Mouse (Mus musculus): ENCODE measurements around the gene Apob. TPM values are rescaled to one million over a fixed set of nuclear protein-coding genes. Genes with fewer than 3 reads are reported as not detected.
A peak's percentile ranks its signal among the peaks of the same experiment; 100 is the strongest.
"Not testable (repeated sequence)": the region's sequence is repeated elsewhere in the genome, so short reads cannot be mapped to it uniquely, and the experiment has no call there.

Gene Apob
- polyA plus RNA-seq, 1 experiment from 2014 or later, result 0.58 TPM

GRCm38 (mm10) chr12:8020931-8021330 is 43.5 kb downstream of the Apob start:
- DNase-seq (ENCODE audit: low spot score) (no peak), ATAC-seq (replicated peaks; ENCODE audit: insufficient number of reproducible peaks, low FRiP score, low TSS enrichment, low read depth) (no peak)
- Histone ChIP-seq H3K9ac (replicated peaks; ENCODE audit: low read length) (no peak overlapping the region), H3K36me3 (replicated peaks; ENCODE audit: control insufficient read depth, insufficient read depth, low read depth, low read length) (no peaks in the 10 kb centered on the region), H3K4me2 (ENCODE audit: low read depth, low read length) (no peak overlapping the region), H3K27me3 (ENCODE audit: control insufficient read depth, insufficient read depth, low read length) (no peaks in the 10 kb centered on the region), H3K27ac (replicated peaks; ENCODE audit: low read depth, low read length) (no peak overlapping the region), H3K9me3 (replicated peaks; ENCODE audit: control insufficient read depth, low read length) (no peaks in the 10 kb centered on the region), H3K4me1 (ENCODE audit: control insufficient read depth, insufficient read depth, low read length) (no peaks in the 10 kb centered on the region), H3K4me3 (ENCODE audit: low read depth, low read length) (no peak overlapping the region)
- WGBS, result 88% methylated on average over 1 of the region's 1 CpGs

- 92% methylated on average over 7 of the region's 7 CpGs for WGBS
- Histone ChIP-seq H3K4me2 (ENCODE audit: low read depth, low read length) (no peak overlapping the region), H3K9me3 (replicated peaks; ENCODE audit: control insufficient read depth, low read length) (no peaks in the 10 kb centered on the region), H3K9ac (replicated peaks; ENCODE audit: low read length) (no peak overlapping the region), H3K4me3 (ENCODE audit: low read depth, low read length) (no peak overlapping the region), H3K27me3 (ENCODE audit: control insufficient read depth, insufficient read depth, low read length) (no peaks in the 10 kb centered on the region), H3K36me3 (replicated peaks; ENCODE audit: control insufficient read depth, insufficient read depth, low read depth, low read length) (no peaks in the 10 kb centered on the region), H3K4me1 (ENCODE audit: control insufficient read depth, insufficient read depth, low read length) (no peaks in the 10 kb centered on the region), H3K27ac (replicated peaks; ENCODE audit: low read depth, low read length) (no peak overlapping the region)
- no peak for DNase-seq (ENCODE audit: low spot score)
- ATAC-seq (replicated peaks; ENCODE audit: insufficient number of reproducible peaks, low FRiP score, low TSS enrichment, low read depth), result no peak
Measured at GRCm38 (mm10) chr12:8029520-8029919, 52.1 kb downstream of the Apob start.

- no peak overlapping the region for H3K9ac ChIP-seq (replicated peaks; ENCODE audit: low read length)
- H3K4me1 ChIP-seq (ENCODE audit: control insufficient read depth, insufficient read depth, low read length), result no peaks in the 10 kb centered on the region
- no peak overlapping the region for H3K4me2 ChIP-seq (ENCODE audit: low read depth, low read length)
- no peaks in the 10 kb centered on the region for H3K9me3 ChIP-seq (replicated peaks; ENCODE audit: control insufficient read depth, low read length)
- H3K36me3 ChIP-seq (replicated peaks; ENCODE audit: control insufficient read depth, insufficient read depth, low read depth, low read length), result no peaks in the 10 kb centered on the region
- H3K27ac ChIP-seq (replicated peaks; ENCODE audit: low read depth, low read length), result no peak overlapping the region
- ATAC-seq (replicated peaks; ENCODE audit: insufficient number of reproducible peaks, low FRiP score, low TSS enrichment, low read depth) (no peak), DNase-seq (ENCODE audit: low spot score) (no peak)
- H3K27me3 ChIP-seq (ENCODE audit: control insufficient read depth, insufficient read depth, low read length), result no peaks in the 10 kb centered on the region
- 35% methylated on average over 2 of the region's 2 CpGs for WGBS
- no peak overlapping the region for H3K4me3 ChIP-seq (ENCODE audit: low read depth, low read length)
Measured at GRCm38 (mm10) chr12:8030057-8030456, 52.6 kb downstream of the Apob start.

- H3K4me3 ChIP-seq (ENCODE audit: low read depth, low read length); H3K36me3 ChIP-seq (replicated peaks; ENCODE audit: control insufficient read depth, insufficient read depth, low read depth, low read length); H3K27ac ChIP-seq (replicated peaks; ENCODE audit: low read depth, low read length); H3K4me2 ChIP-seq (ENCODE audit: low read depth, low read length); H3K9me3 ChIP-seq (replicated peaks; ENCODE audit: control insufficient read depth, low read length); ATAC-seq (replicated peaks; ENCODE audit: insufficient number of reproducible peaks, low FRiP score, low TSS enrichment, low read depth); H3K9ac ChIP-seq (replicated peaks; ENCODE audit: low read length); H3K27me3 ChIP-seq (ENCODE audit: control insufficient read depth, insufficient read depth, low read length); DNase-seq (ENCODE audit: low spot score); H3K4me1 ChIP-seq (ENCODE audit: control insufficient read depth, insufficient read depth, low read length): not testable (repeated sequence)
- 81% methylated on average over 1 of the region's 1 CpGs for WGBS
Measured at GRCm38 (mm10) chr12:8031169-8031568, 53.7 kb downstream of the Apob start.

GRCm38 (mm10) chr12:8031595-8032358 is 54.3 kb downstream of the Apob start:
- no peak for DNase-seq (ENCODE audit: low spot score)
- H3K27ac ChIP-seq (replicated peaks; ENCODE audit: low read depth, low read length), result no peak overlapping the region
- ATAC-seq (replicated peaks; ENCODE audit: insufficient number of reproducible peaks, low FRiP score, low TSS enrichment, low read depth), result no peak; the same call in 1 of the 2 replicates
- no peak overlapping the region for H3K9ac ChIP-seq (replicated peaks; ENCODE audit: low read length)
- no peak overlapping the region for H3K4me3 ChIP-seq (ENCODE audit: low read depth, low read length)
- H3K36me3 ChIP-seq (replicated peaks; ENCODE audit: control insufficient read depth, insufficient read depth, low read depth, low read length), result no peaks in the 10 kb centered on the region
- H3K4me1 ChIP-seq (ENCODE audit: control insufficient read depth, insufficient read depth, low read length), result no peaks in the 10 kb centered on the region
- WGBS, result 36% methylated on average over 14 of the region's 14 CpGs
- H3K27me3 ChIP-seq (ENCODE audit: control insufficient read depth, insufficient read depth, low read length), result no peaks in the 10 kb centered on the region
- H3K4me2 ChIP-seq (ENCODE audit: low read depth, low read length), result no peak overlapping the region
- H3K9me3 ChIP-seq (replicated peaks; ENCODE audit: control insufficient read depth, low read length), result no peaks in the 10 kb centered on the region

- H3K36me3 ChIP-seq (replicated peaks; ENCODE audit: control insufficient read depth, insufficient read depth, low read depth, low read length), result no peaks in the 10 kb centered on the region
- H3K4me1 ChIP-seq (ENCODE audit: control insufficient read depth, insufficient read depth, low read length), result no peaks in the 10 kb centered on the region
- ATAC-seq (replicated peaks; ENCODE audit: insufficient number of reproducible peaks, low FRiP score, low TSS enrichment, low read depth) (no peak), DNase-seq (ENCODE audit: low spot score) (no peak)
- no peaks in the 10 kb centered on the region for H3K27me3 ChIP-seq (ENCODE audit: control insufficient read depth, insufficient read depth, low read length)
- no peak overlapping the region for H3K4me2 ChIP-seq (ENCODE audit: low read depth, low read length)
- no peak overlapping the region for H3K4me3 ChIP-seq (ENCODE audit: low read depth, low read length)
- no peaks in the 10 kb centered on the region for H3K9me3 ChIP-seq (replicated peaks; ENCODE audit: control insufficient read depth, low read length)
- no peak overlapping the region for H3K9ac ChIP-seq (replicated peaks; ENCODE audit: low read length)
- no peak overlapping the region for H3K27ac ChIP-seq (replicated peaks; ENCODE audit: low read depth, low read length)
- 46% methylated on average over 4 of the region's 4 CpGs for WGBS
Measured at GRCm38 (mm10) chr12:8032359-8032755, 54.9 kb downstream of the Apob start.

GRCm38 (mm10) chr12:8038081-8038730 is 60.8 kb downstream of the Apob start:
- 86% methylated on average over 3 of the region's 3 CpGs for WGBS
- Histone ChIP-seq H3K4me3 (ENCODE audit: low read depth, low read length) (no peak overlapping the region), H3K27me3 (ENCODE audit: control insufficient read depth, insufficient read depth, low read length) (no peaks in the 10 kb centered on the region), H3K36me3 (replicated peaks; ENCODE audit: control insufficient read depth, insufficient read depth, low read depth, low read length) (no peaks in the 10 kb centered on the region), H3K27ac (replicated peaks; ENCODE audit: low read depth, low read length) (no peak overlapping the region), H3K9me3 (replicated peaks; ENCODE audit: control insufficient read depth, low read length) (no peaks in the 10 kb centered on the region), H3K9ac (replicated peaks; ENCODE audit: low read length) (no peak overlapping the region), H3K4me2 (ENCODE audit: low read depth, low read length) (no peak overlapping the region), H3K4me1 (ENCODE audit: control insufficient read depth, insufficient read depth, low read length) (no peaks in the 10 kb centered on the region)
- DNase-seq (ENCODE audit: low spot score) (no peak), ATAC-seq (replicated peaks; ENCODE audit: insufficient number of reproducible peaks, low FRiP score, low TSS enrichment, low read depth) (no peak)

- H3K4me3 ChIP-seq (ENCODE audit: low read depth, low read length), result no peak overlapping the region
- ATAC-seq (replicated peaks; ENCODE audit: insufficient number of reproducible peaks, low FRiP score, low TSS enrichment, low read depth) (no peak), DNase-seq (ENCODE audit: low spot score) (peak; percentile 56)
- H3K36me3 ChIP-seq (replicated peaks; ENCODE audit: control insufficient read depth, insufficient read depth, low read depth, low read length), result no peaks in the 10 kb centered on the region
- H3K4me2 ChIP-seq (ENCODE audit: low read depth, low read length), result no peak overlapping the region
- H3K27ac ChIP-seq (replicated peaks; ENCODE audit: low read depth, low read length), result no peak overlapping the region
- H3K4me1 ChIP-seq (ENCODE audit: control insufficient read depth, insufficient read depth, low read length), result no peaks in the 10 kb centered on the region
- WGBS, result 63% methylated on average over 7 of the region's 7 CpGs
- H3K9ac ChIP-seq (replicated peaks; ENCODE audit: low read length), result no peak overlapping the region
- no peaks in the 10 kb centered on the region for H3K27me3 ChIP-seq (ENCODE audit: control insufficient read depth, insufficient read depth, low read length)
- no peaks in the 10 kb centered on the region for H3K9me3 ChIP-seq (replicated peaks; ENCODE audit: control insufficient read depth, low read length)
Measured at GRCm38 (mm10) chr12:8042626-8043394, 65.4 kb downstream of the Apob start.

Measured in embryonic facial prominence, embryonic 11.5 days (tissue).